Mouse (Mus musculus) forebrain, postnatal 0 days (tissue): Measurements from ENCODE around the gene Stt3a. TPM values are rescaled to one million over a fixed set of nuclear protein-coding genes. Genes with fewer than 3 reads are reported as not detected.
A peak's percentile ranks its signal among the peaks of the same experiment; 100 is the strongest.

Experiments used
- ATAC-seq: fragments of 200-750 bp; cut with Nextera tagmentation; 2 replicates; pipeline ENCODE4 v1.8.0; 2017; ENCODE audit warnings: mild to moderate bottlenecking, moderate library complexity
- DNase-seq: peaks from one replicate; pipeline ENCODE4 v3.0.0-alpha.2; 2015
- H3K27ac ChIP-seq: fragments of 300-500 bp; sonication (generic); 2 replicates; pipeline ENCODE4 v1.5.1; 2014; ENCODE audit warnings: low read depth, mild to moderate bottlenecking, antibody characterized with exemption, low read length, moderate library complexity, mixed read lengths
- H3K27me3 ChIP-seq: fragments of 300-500 bp; sonication (generic); 2 replicates; pipeline ENCODE4 v1.6.1; 2014; ENCODE audit warnings: mild to moderate bottlenecking, low read length, mixed read lengths; ENCODE audit not compliant: insufficient read depth
- H3K36me3 ChIP-seq: fragments of 300-500 bp; sonication (generic); 2 replicates; pipeline ENCODE4 v1.6.1; 2014; ENCODE audit warnings: mild to moderate bottlenecking, moderate library complexity; ENCODE audit not compliant: insufficient read depth
- H3K4me1 ChIP-seq: fragments of 300-500 bp; sonication (generic); 2 replicates; pipeline ENCODE4 v1.6.1; 2014; ENCODE audit warnings: antibody characterized with exemption; ENCODE audit not compliant: insufficient read depth
- H3K4me2 ChIP-seq: fragments of 300-500 bp; sonication (generic); 2 replicates; pipeline ENCODE4 v1.6.1; 2014; ENCODE audit warnings: low read depth, mild to moderate bottlenecking, moderate library complexity
- H3K4me3 ChIP-seq: fragments of 300-500 bp; sonication (generic); 2 replicates; pipeline ENCODE4 v1.5.1; 2014; ENCODE audit warnings: low read depth, low read length, mixed read lengths
- H3K9ac ChIP-seq: fragments of 300-500 bp; sonication (generic); 2 replicates; pipeline ENCODE4 v1.6.1; 2014; ENCODE audit warnings: mild to moderate bottlenecking
- H3K9me3 ChIP-seq: fragments of 300-500 bp; sonication (generic); 2 replicates; pipeline ENCODE4 v1.6.1; 2016; ENCODE audit warnings: low read length
- CTCF ChIP-seq: sonication (generic); IDR thresholded peaks from 2 replicates; pipeline ENCODE4 v1.5.1; 2016; ENCODE audit warnings: antibody characterized with exemption, control low read depth, low read depth
- WGBS: fragments of 180-500 bp; shearing (Covaris S2); extraction: QIAGEN DNeasy Blood & Tissue Kit; methylation state at CpG from one replicate; pipeline ENCODE4 v1.1.7; 2014; 5-methylcytosine and 5-hydroxymethylcytosine counted together
- polyA plus RNA-seq: library from polyadenylated mRNA; unstranded; fragments of >200 nt; fragmentation: Nextera tagmentation; extraction: Ambion mirVana; gene quantifications from 2 replicates; pipeline ENCODE4 v1.2.1, GENCODE M21; 2015
- total RNA-seq: library from RNA; depleted of rRNA; stranded (reverse); fragments of >200 nt; gene quantifications from 2 replicates; pipeline ENCODE4 v1.2.3, GENCODE M21; 2014

Gene Stt3a
- total and polyA plus RNA-seq, 2 experiments from 2014 or later = 53.9 to 67.5 TPM

DNA sequence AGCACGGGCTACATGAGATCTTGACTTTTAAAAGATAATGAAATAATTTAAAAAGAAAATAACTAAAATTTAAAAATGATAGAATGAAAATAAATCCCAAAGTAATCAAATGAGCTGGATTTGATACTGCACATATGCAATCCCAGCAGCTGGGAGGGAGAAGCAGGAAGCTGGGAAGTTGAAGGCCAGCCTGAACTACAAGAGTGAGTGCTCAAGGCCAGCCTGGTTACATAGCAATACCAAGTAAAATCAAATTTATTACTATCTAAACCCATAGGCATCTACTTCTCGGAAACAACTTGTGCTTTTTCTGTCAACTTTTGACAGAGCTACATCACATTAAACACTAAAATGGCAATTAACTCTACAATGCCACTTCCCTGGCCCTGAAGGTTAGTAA lies 16.4 kb upstream of the Stt3a start:
- H3K4me3 ChIP-seq = no peak overlapping the region
- TF ChIP-seq CTCF = no peak
- H3K9ac ChIP-seq = no peak overlapping the region
- no peaks in the 10 kb centered on the region for H3K27me3 ChIP-seq
- no peaks in the 10 kb centered on the region for H3K4me1 ChIP-seq
- ATAC-seq (no peak), DNase-seq (no peak)
- no peaks in the 10 kb centered on the region for H3K9me3 ChIP-seq
- H3K4me2 ChIP-seq = no peak overlapping the region
- H3K36me3 ChIP-seq = peaks cover 75% of the 10 kb centered on the region
- H3K27ac ChIP-seq = no peak overlapping the region
- 91% methylated on average over 2 of the region's 2 CpGs for WGBS

DNA sequence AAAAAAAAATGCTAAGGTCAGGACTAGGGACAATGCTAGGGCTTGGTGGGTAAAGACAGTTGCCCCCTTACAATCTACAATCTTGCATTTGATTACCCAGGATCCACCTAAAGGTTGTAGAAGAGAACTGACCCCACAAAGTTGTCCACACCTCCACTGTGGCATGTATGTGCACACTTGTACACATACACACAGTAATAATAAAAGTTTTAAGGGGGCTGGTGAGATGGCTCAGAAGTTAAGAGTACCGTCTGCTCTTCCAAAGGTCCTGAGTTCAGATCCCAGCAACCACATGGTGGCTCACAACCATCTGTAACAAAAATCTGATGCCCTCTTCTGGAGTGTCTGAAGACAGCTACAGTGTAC lies 1.6 kb upstream of the Stt3a start:
- no peaks in the 10 kb centered on the region for H3K9me3 ChIP-seq
- no peak for DNase-seq
- peaks cover 8% of the 10 kb centered on the region; the same call in 1 of the 2 replicates for H3K4me1 ChIP-seq
- H3K4me3 ChIP-seq = no peak overlapping the region; the same call in 1 of the 2 replicates
- 80% methylated on average over 1 of the region's 1 CpGs for WGBS
- no peak for TF ChIP-seq CTCF
- no peak overlapping the region for H3K9ac ChIP-seq
- H3K27me3 ChIP-seq = no peaks in the 10 kb centered on the region
- no peak for ATAC-seq
- H3K36me3 ChIP-seq = peaks cover 2% of the 10 kb centered on the region
- H3K4me2 ChIP-seq = no peak overlapping the region
- no peak overlapping the region for H3K27ac ChIP-seq

GRCm38 (mm10) chr9:36768156-36769047 lies 923 bp upstream of the Stt3a start:
- TF ChIP-seq CTCF = no peak
- peak overlapping the region; percentile 79 for H3K27ac ChIP-seq
- peak; percentile 4 for ATAC-seq
- H3K9me3 ChIP-seq = no peaks in the 10 kb centered on the region
- H3K36me3 ChIP-seq = peaks cover 6% of the 10 kb centered on the region
- H3K4me2 ChIP-seq = peak overlapping the region; percentile 79
- H3K4me3 ChIP-seq = peak overlapping the region; percentile 51
- DNase-seq = no peak
- 14% methylated on average over 25 of the region's 25 CpGs for WGBS
- H3K4me1 ChIP-seq = peaks cover 8% of the 10 kb centered on the region; the same call in 1 of the 2 replicates
- peak overlapping the region; percentile 76 for H3K9ac ChIP-seq
- H3K27me3 ChIP-seq = no peaks in the 10 kb centered on the region

GRCm38 (mm10) chr9:36764378-36764777 lies 3.1 kb downstream of the Stt3a start:
- TF ChIP-seq CTCF = no peak

DNA sequence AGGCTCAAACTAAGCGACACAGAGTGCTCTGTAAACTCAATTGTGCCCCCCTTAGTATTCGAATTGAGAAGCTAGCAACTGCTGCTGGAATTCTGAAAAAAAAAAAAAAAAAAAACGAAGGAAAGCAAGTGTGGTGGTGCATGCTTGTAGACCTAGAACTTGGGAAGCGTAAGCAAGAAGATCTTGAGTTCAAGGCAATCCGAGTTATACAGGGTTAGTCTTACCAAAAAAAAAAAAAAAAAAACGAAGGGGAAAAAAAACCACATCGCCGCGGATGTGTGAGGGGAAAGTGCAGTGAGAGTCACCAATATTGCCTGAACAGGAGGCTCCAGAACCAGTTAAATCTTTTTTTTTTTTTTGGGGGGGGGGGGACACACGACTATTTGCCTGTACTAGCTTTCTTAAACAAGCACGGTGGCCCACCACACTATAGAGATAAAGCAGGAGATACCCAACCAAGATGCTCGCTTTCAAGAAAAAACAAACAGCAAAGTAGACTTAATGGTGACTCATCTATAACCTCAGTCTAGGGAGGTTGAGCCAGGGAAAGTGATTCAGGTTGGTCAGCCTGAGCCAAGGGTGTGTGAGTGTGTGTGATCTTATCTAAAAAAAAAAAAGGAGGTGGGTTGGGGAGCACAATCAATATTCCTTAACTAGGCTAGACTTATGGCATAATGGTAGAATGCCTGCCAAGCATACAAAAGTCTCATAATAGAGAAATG lies 40.3 kb downstream of the Stt3a start, which contains the start of gene Chek1:
Gene Chek1 (minus strand): TSS at position 32 of the 722 bp plus-strand sequence.
- TF ChIP-seq CTCF = no peak
- ATAC-seq (no peak; the same call in 1 of the 2 replicates), DNase-seq (no peak)
- 0 out of 2 replicates have a peak, but pooled peaks cover 3% of the 10 kb centered on the region for H3K4me1 ChIP-seq
- H3K27ac ChIP-seq = peak within 1 kb of the TSS; percentile 55
- WGBS = 8% methylated on average over 12 of the region's 12 CpGs
- H3K9me3 ChIP-seq = no peaks in the 10 kb centered on the region
- H3K27me3 ChIP-seq = no peaks in the 10 kb centered on the region
- H3K4me2 ChIP-seq = peak within 1 kb of the TSS; percentile 99
- peak within 1 kb of the TSS; percentile 46 for H3K9ac ChIP-seq
- H3K4me3 ChIP-seq = peak within 1 kb of the TSS; percentile 50
- no peaks in the 10 kb centered on the region for H3K36me3 ChIP-seq

More at GRCm38 (mm10) chr9:36764378-36764777, 3.1 kb downstream of the Stt3a start:
- Histone ChIP-seq H3K27ac (no peak overlapping the region), H3K4me3 (no peak overlapping the region), H3K4me2 (no peak overlapping the region), H3K36me3 (peaks cover 28% of the 10 kb centered on the region), H3K9me3 (no peaks in the 10 kb centered on the region), H3K27me3 (no peaks in the 10 kb centered on the region), H3K9ac (no peak overlapping the region), H3K4me1 (peaks cover 8% of the 10 kb centered on the region; the same call in 1 of the 2 replicates)
- ATAC-seq (no peak), DNase-seq (no peak)
- WGBS = 95% methylated on average over 1 of the region's 1 CpGs

DNA sequence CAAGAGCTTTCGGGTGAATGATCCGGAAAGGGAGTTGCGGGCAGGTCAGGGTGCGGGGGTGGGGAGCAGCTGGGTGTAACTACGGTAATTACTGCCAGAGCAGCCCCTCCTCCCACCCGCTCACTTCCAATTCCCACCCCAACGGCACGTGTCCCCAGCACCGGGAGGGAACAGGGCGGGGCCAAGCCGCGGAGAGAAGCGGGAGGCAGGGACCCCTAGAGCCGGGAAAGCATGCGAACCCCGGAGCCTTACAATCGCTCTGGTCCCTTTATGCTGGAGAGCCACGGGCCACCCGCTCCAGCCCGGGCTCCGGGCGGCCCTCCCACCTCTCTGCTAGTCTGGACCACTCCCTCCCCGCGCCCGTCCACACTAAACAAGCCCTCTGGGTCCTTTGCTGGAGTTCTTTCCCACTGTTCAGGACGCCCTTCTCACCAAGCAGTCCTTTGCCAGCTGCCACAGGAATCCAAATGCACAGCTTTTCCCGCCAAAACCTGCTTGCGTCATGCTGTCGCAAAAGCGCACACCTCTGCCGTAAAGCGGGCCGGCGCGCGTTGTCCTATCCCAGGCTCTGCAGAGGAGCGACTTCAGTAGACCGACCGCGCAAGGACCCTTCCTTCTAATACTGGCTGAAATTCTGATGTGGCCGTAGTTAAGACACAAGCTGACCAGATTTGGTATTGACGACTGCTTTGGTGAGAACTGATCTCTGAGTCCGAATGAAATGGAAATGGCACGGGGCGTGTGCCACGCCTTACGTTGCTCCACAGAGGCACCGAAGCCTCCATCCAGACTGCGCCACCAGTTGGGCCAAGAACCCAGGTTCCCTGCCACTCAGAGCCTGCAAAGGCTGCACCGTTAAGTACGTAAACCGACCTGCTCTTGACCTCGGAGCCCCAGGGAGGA lies 41.1 kb downstream of the Stt3a start:
- H3K27ac ChIP-seq = peak overlapping the region; percentile 55
- H3K9ac ChIP-seq = peak overlapping the region; percentile 46
- H3K4me2 ChIP-seq = peak overlapping the region; percentile 99
- under 1% methylated on average over 53 of the region's 53 CpGs for WGBS
- peak overlapping the region; percentile 50 for H3K4me3 ChIP-seq
- H3K36me3 ChIP-seq = no peaks in the 10 kb centered on the region
- no peaks in the 10 kb centered on the region for H3K9me3 ChIP-seq
- ATAC-seq = peak; percentile 95
- DNase-seq = peak; percentile 96
- no peaks in the 10 kb centered on the region for H3K27me3 ChIP-seq
- H3K4me1 ChIP-seq = 0 out of 2 replicates have a peak, but pooled peaks cover 3% of the 10 kb centered on the region
- TF ChIP-seq CTCF = peak; percentile 14; the same call in 1 of the 2 replicates
